Comparison of ENCODE assay signal across 8 mouse cellular contexts in genomic region chr13:55668550-55668949, GRCm38 (mm10). TPM values are rescaled to one million over a fixed set of nuclear protein-coding genes. Genes with fewer than 3 reads are reported as not detected.
A peak's percentile ranks its signal among the peaks of the same experiment; 100 is the strongest.
DNase-seq lines count a peak whose midpoint lies in the region; ATAC-seq lines count a peak whose summit lies in the region.

No protein-coding gene starts in this region.

- ATAC-seq in cerebellum, adult (ENCODE audit: insufficient number of reproducible peaks, low FRiP score, low TSS enrichment): no peak
- peak; percentile 70; the same call in 1 of the 2 replicates for ATAC-seq in megakaryocyte progenitor cell, adult 5-6 weeks (replicated peaks; ENCODE audit: poor library complexity)
- no peak for ATAC-seq in activated CD4-positive, CD25-positive, alpha-beta regulatory T cell, adult 4 months

- DNase-seq in cerebellum, adult 18-20 months: peak; percentile 12 to 18
- peak; percentile 34 to 39 for DNase-seq in layer of hippocampus, postnatal 10 days (ENCODE audit: low spot score in 2 of 2)
- DNase-seq in layer of hippocampus, adult 8-10 months (ENCODE audit: low spot score in 2 of 2): no peak
- peak; percentile 62 for DNase-seq in adrenal gland, postnatal 10 days
- peak; percentile 41 for DNase-seq in forelimb bud, embryonic 11.5 days (ENCODE audit: low read depth, low spot score)

RNA-seq across cellular contexts. Expression of gene B230219D22Rik, which starts 24.4 kb away (rescaled TPM):
- total RNA-seq in layer of hippocampus, postnatal 10 days (2021): 10 to 100 TPM; 82.3 to 83.3 TPM
- total RNA-seq in layer of hippocampus, adult 8-10 months (2022): 10 to 100 TPM; 67.1 to 69.6 (median 68.9) TPM
- total RNA-seq in adrenal gland, postnatal 10 days (2021): 10 to 100 TPM; 52.5 to 53.8 TPM
- total RNA-seq in megakaryocyte progenitor cell, adult 5-6 weeks (2015): 65.0 and 76.9 TPM in 2 replicates
- total RNA-seq in megakaryocyte progenitor cell, adult 5-6 weeks (2017): 35.9 and 39.5 TPM in 2 replicates
- 10 to 100 TPM; 12.9 to 15.2 TPM for polyA plus RNA-seq in activated CD4-positive, CD25-positive, alpha-beta regulatory T cell, adult 4 months (2017; shearing (Covaris generic))

RNA-seq across cellular contexts. Expression of gene Ddx46, which starts 33.7 kb away (rescaled TPM):
- 10 to 100 TPM; 49.4 to 55.2 TPM for total RNA-seq in layer of hippocampus, postnatal 10 days (2021)
- 10 to 100 TPM; 41.8 to 48.4 (median 46.2) TPM for total RNA-seq in layer of hippocampus, adult 8-10 months (2022)
- 10 to 100 TPM; 30.6 to 36.4 TPM for total RNA-seq in adrenal gland, postnatal 10 days (2021)
- 62.4 and 76.8 TPM in 2 replicates for total RNA-seq in megakaryocyte progenitor cell, adult 5-6 weeks (2015)
- total RNA-seq in megakaryocyte progenitor cell, adult 5-6 weeks (2017): 79.0 and 153 TPM in 2 replicates
- polyA plus RNA-seq in activated CD4-positive, CD25-positive, alpha-beta regulatory T cell, adult 4 months (2017; shearing (Covaris generic)): 10 to 100 TPM; 59.1 to 64.8 TPM

RNA-seq across cellular contexts. Expression of gene Caml, which starts 45.7 kb away (rescaled TPM):
- total RNA-seq in layer of hippocampus, postnatal 10 days (2021): 10 to 100 TPM; 51.5 to 59.9 TPM
- 10 to 100 TPM; 41.5 to 54.7 (median 46.1) TPM for total RNA-seq in layer of hippocampus, adult 8-10 months (2022)
- total RNA-seq in adrenal gland, postnatal 10 days (2021): 10 to 100 TPM; 27.4 to 28.4 TPM
- 50.0 and 50.4 TPM in 2 replicates for total RNA-seq in megakaryocyte progenitor cell, adult 5-6 weeks (2015)
- total RNA-seq in megakaryocyte progenitor cell, adult 5-6 weeks (2017): 49.5 and 54.7 TPM in 2 replicates
- 10 to 100 TPM; 31.7 to 39.9 TPM for polyA plus RNA-seq in activated CD4-positive, CD25-positive, alpha-beta regulatory T cell, adult 4 months (2017; shearing (Covaris generic))

RNA-seq across cellular contexts. Expression of gene Txndc15, which starts 45.9 kb away (rescaled TPM):
- total RNA-seq in layer of hippocampus, postnatal 10 days (2021): 10 to 100 TPM; 58.3 to 61.4 TPM
- 10 to 100 TPM; 68.6 to 75.2 (median 72.6) TPM for total RNA-seq in layer of hippocampus, adult 8-10 months (2022)
- 10 to 100 TPM; 53.2 to 55.6 TPM for total RNA-seq in adrenal gland, postnatal 10 days (2021)
- total RNA-seq in megakaryocyte progenitor cell, adult 5-6 weeks (2015): 27.5 and 27.8 TPM in 2 replicates
- 42.2 and 53.1 TPM in 2 replicates for total RNA-seq in megakaryocyte progenitor cell, adult 5-6 weeks (2017)
- polyA plus RNA-seq in activated CD4-positive, CD25-positive, alpha-beta regulatory T cell, adult 4 months (2017; shearing (Covaris generic)): 10 to 100 TPM; 31.4 to 31.5 TPM

RNA-seq across cellular contexts. Expression of gene Pcbd2, which starts 58.6 kb away (rescaled TPM):
- total RNA-seq in layer of hippocampus, postnatal 10 days (2021): 10 to 100 TPM; 28.3 to 36.1 TPM
- 10 to 100 TPM; 28.8 to 41.8 (median 38.5) TPM for total RNA-seq in layer of hippocampus, adult 8-10 months (2022)
- total RNA-seq in adrenal gland, postnatal 10 days (2021): 10 to 100 TPM; 73.5 to 74.7 TPM
- 38.6 and 40.9 TPM in 2 replicates for total RNA-seq in megakaryocyte progenitor cell, adult 5-6 weeks (2015)
- total RNA-seq in megakaryocyte progenitor cell, adult 5-6 weeks (2017): 18.4 and 25.6 TPM in 2 replicates
- polyA plus RNA-seq in activated CD4-positive, CD25-positive, alpha-beta regulatory T cell, adult 4 months (2017; shearing (Covaris generic)): 10 to 100 TPM; 11.9 to 15.1 TPM

Comparison
In these comparisons a context has a peak if more than half of its experiments do, and no peak if none do; other contexts are left out.
1. DNase-seq: peak in cerebellum, adult 18-20 months (2 of 2), layer of hippocampus, postnatal 10 days (2 of 2), adrenal gland, postnatal 10 days (single experiment) and forelimb bud, embryonic 11.5 days (single experiment); none in layer of hippocampus, adult 8-10 months (0 of 2).